Mouse (Mus musculus) mature B cell (primary cell): Measurements from ENCODE around the gene Atp13a2.

Experiments
- in situ Hi-C: fragments of 300-500 bp; cut with MboI; formaldehyde crosslinking; loops from 2 replicates; pipeline ENCODE4 v1.14.3; 2019

Gene Atp13a2

GRCm38 (mm10) chr4:140993846-140994245 is 7.2 kb downstream of the Atp13a2 start:
- in situ Hi-C loops: no loop called here

- in situ Hi-C loops: no loop called here
These were observed 9.1 kb downstream of the Atp13a2 start for GRCm38 (mm10) chr4:140995811-140996210.

GRCm38 (mm10) chr4:140996812-140997211 is 10.1 kb downstream of the Atp13a2 start:
- in situ Hi-C loops: no loop called here

- in situ Hi-C loops: no loop called here
These were observed 19.3 kb downstream of the Atp13a2 start for GRCm38 (mm10) chr4:141005983-141006382.

DNA sequence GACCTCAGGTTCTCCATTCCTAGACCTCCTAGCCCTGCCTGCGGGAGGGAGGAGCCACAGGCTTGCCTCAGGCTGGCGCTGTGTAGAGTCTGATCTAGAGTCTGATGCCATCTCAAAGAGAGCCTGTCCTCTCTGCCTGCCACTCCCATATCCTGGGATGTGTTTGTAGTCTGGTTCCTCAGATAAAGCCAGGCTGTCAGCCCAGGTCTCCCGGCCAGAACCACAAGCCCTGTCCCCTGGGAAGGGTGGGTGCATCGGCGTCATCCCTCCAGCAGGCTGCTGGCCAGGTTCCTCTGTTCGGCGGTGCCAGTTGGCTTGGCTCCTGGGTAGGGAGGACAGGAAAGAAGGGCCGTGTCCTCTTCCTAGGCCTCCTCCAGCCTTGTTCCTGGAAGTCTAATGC is 21.4 kb downstream of the Atp13a2 start:
- in situ Hi-C loops: no loop called here

DNA sequence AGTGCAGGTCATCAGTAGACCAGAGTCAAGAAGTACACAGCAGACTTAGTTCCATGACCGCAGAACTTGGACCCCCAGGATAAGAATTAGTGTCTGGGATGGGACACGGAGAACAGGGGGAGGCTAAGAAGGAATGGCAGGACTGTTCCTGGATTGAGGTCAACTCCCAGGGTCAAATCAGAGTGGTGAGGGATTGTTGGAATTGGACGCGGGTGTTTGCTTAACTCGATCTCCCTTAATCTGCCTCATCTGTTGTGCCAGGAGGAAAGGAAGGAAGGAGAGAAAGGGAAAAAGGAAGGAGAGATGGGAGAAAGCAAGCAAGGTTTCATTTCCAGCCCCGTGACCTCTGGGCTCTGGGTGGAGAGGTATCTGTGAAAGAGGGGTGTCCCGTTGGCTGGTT is 23.4 kb downstream of the Atp13a2 start, which contains the start of gene Mfap2:
Gene Mfap2, plus strand, starts transcription at position 301 of the 400 bp plus-strand sequence.
- in situ Hi-C loops: no loop called here

DNA sequence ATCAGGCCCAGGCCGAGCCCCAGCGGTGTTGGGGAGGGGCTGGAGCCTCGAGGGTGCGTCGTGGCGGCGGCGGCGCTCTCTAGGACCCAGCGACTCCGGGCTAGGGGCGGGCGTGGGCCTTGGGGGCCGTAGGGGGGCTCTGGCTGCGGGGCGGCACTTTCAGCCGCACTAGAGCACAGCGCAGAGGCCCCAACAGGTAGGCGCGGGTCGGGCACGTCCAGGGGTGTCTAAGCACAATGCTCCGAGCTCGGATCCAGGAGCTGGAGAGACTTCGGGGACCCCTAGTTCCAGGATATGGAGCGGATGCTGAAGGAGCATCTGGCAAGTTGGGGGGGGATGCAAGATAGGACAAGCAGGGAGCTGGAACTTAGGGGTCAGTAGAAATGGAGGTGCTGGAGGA is 23.9 kb downstream of the Atp13a2 start:
- in situ Hi-C loops: no loop called here

- in situ Hi-C loops: no loop called here
These were observed 24.3 kb downstream of the Atp13a2 start for GRCm38 (mm10) chr4:141010941-141011429.

DNA sequence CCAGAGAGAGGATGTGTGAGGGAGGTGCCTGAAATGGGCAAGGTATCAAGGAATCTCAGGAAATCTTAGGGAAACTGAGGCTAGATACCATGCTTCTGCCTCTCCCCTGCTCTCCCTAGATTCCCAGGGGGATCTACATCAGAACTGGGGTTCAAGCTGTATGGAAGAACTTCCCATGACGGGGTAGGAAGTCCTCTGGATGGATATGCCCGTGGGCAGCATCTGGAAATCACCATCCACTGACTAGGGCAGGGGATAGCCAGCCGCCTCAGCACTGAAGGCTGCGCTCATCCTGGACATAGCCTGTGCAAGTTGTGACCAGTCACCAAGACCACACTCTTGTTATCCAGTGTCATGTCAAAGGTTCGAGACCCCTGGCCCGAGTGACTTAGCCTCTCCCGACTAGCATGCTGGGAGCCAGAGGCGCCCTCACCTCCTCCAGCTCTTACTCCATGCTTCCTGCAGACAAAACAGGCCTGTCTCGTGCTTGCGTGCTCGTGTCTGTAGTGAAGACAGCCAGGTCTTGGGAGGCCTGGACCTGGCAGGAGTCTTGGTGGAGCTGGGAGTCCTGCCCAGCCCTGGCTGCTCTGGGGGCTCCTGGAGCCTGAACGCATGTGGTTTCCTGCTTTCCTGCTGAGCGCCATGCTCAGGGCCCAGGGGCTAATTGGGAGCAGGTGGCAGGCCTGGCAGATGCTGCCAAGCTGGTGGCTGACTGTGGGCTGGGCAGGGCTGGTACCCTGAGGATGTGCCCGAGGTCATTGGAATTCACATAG is 25.1 kb downstream of the Atp13a2 start:
- in situ Hi-C loops: no loop called here

- in situ Hi-C loops: no loop called here
These were observed 25.9 kb downstream of the Atp13a2 start for GRCm38 (mm10) chr4:141012558-141012957.

- in situ Hi-C loops: no loop called here
These were observed 27.4 kb downstream of the Atp13a2 start for GRCm38 (mm10) chr4:141014114-141014513.

- in situ Hi-C loops: no loop called here
These were observed 28.2 kb downstream of the Atp13a2 start for GRCm38 (mm10) chr4:141014856-141015255.

- in situ Hi-C loops: no loop called here
These were observed 28.7 kb downstream of the Atp13a2 start for GRCm38 (mm10) chr4:141015356-141015755.

GRCm38 (mm10) chr4:141016311-141016710 is 29.6 kb downstream of the Atp13a2 start:
- in situ Hi-C loops: no loop called here

DNA sequence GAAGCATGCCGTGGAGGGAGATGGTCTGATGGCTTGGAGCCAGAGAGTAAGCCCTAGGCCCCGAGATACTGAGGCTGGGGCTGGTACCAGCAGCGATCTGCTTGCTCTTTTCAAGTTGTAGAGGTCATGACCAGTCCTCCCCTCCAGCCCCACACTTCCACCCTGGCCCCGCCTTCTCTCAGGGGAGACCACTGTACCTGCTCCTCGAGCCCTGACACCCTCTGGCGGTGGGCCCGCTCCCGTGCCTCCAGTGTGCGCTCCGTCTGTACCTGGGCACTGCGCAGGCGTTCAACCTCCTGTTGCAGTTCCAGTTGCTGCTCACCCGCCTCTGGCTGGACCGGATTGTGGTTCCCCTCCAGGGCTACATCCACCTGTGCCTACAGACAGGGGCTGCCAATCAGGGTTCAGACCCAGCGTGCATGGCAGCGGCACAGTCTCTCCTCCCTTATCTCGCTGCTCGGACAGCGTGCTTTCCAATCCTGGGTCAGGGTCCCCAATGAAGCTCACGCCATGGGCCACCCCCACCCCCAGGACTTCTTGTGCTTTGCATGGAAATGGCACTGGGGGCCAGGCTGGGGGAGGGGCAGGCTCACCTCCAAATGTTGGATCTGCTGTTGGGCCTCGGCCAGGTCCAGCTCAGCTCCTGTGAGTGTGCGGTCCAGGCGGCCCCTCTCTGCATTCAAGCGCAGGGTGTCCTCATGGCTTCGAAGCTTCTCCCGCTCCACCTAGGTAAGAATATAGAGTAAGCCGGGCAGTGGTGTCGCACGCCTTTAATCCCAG is 31.2 kb downstream of the Atp13a2 start:
- in situ Hi-C loops: no loop called here

DNA sequence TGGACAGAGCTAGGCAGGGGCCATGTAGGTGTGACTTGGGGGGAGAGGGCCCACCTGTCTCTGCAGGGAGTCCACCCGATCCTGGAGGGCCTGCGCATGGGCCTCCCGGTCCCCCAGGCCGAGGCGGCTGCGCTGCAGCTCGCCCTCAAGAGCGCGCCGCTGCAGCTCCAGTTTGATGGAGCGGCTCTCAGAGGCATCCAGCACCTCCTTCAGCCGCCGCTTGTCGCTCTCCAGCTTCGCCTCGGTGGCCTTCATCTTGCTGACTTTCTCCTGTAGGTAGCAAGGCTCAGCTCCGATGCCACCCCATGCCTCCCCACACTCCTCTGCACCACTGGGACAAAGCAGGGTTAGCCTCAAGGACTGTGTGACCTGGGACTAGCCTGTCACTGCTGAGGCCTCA is 33.5 kb downstream of the Atp13a2 start:
- in situ Hi-C loops: no loop called here

DNA sequence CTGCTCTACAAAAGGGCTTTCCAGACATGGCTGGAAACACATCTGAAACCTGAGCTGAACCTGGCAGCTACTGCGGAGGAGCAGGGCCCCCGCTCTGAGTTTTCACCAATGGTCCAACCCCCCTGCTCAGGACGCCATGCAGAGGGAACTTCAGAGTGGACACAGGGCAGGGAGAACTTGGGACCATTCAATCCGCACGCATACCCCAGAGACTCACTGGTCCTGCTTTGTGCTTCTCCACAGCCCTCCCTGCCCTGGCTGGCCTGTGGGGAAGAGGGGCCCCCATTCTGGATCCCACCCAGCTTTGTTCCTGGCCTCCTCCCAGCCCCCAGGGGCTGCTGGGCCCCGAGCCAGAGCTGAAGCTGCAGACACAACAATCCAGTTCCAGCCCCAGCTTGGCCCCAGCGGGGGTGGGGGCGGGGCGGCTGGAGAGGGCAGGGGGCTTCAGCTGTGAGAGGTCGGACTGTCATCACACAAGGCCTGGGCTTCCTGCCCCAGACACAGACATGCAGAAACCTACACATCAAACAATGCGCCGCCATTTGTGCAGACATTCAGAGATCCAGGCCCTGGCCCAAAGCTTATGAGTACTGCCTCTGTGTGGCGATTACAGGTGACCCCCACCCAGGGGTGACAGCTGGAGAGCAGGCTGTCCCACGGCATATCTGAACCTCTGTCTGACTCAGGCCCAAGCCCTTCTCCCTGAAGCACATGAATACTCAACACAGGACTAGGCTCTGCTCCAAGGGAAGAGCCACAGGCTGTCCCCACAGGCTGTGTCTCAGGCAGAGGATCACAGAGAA is 34.3 kb downstream of the Atp13a2 start:
- in situ Hi-C loops: no loop called here

DNA sequence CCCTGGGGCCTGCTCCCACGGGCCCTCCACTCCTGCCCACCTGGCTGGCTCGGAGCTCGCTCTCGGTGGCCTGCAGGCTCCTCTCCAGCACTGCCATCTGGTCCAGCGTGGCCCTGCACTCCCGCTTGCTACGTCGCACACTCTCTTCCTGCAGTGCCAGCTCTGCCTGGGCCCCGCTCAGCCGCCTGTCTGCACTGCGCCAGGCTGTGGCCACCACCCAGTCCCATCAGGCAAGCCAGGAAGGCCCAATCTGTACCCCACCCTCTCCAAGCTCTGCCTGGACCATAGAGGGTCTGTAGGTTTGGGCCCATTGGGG is 34.9 kb downstream of the Atp13a2 start:
- in situ Hi-C loops: no loop called here

DNA sequence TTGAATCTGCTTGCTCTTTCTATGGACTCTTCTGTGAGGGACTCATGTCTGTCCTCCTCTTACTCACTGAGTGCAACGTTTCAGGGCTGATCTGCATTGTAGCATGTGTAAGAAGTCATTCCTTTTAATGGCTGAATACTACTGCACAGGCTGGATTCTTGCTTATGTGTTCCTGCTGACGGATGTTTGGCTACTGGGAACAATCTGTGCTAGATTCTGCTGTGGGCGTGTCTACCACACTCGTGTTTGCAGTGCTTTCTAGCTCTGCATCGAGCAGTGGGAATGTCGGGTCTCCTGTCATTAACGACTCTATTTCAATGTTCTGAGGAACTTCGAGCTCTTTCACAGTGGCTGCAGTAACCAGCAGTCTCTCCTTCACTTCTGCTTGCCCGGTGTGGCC is 37.4 kb downstream of the Atp13a2 start:
- in situ Hi-C loops: no loop called here

- in situ Hi-C loops: no loop called here
These were observed 38.3 kb downstream of the Atp13a2 start for GRCm38 (mm10) chr4:141024992-141025391.

DNA sequence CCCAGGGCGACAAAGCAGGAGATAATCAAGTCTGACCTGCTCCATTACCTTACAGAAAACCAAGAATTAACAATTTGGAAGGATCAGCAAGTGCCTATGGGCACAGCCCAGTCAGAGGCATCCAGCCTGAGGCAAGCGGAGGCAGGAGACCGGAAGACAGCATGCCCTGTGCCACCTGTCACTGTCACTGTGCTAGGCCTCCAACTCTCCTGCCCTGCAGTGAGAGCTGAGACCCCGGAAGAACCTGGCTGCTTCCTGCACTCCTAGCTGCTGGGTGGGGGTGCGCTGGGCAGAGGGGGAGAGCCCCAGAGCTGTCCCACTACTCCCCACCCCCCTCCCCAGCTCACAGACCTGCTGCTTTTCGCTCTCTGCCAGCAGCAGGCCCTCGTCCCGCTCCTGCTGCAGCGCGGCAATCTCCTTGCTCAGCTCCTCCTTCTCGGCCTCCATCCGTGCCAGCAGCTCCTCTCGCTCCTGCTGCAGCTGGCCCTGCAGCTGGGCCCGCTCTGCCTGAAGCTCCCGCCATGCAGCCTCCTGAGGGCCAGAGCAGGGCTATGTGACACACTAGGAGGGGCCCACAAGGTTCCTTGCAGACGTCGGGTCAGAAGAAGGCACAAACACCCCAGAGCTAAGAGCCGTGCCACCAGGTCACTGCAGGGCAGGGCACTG is 44.0 kb downstream of the Atp13a2 start:
- in situ Hi-C loops: loop anchor here (10.0 kb wide), 1 partner anchor 126 kb away; the partner anchor contains the start of gene Padi2

DNA sequence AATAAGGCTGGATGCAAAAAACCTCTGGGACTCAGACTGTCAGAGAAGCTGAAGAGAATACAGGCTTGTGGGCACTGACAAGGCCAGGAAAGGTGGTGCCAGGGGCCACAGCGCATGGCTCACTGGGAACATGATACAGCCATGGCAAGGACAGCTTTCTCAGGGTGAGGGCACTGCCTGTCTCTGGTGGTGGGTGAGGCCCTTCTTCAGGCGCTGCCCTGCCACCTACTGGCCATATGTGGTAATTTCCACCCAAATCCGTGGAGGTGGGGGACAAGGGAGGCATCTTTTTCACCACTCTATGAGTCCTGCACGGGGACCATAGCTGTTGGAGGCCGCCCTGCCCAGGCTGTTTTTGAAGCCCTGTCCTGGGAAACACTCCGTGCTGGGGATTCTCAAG is 45.1 kb downstream of the Atp13a2 start:
- in situ Hi-C loops: loop anchor here (10.0 kb wide), 1 partner anchor 127 kb away; the partner anchor contains the start of gene Padi2
